8 mouse cellular contexts compared by ENCODE assay signal in genomic region chr7:64839801-64840575, GRCm38 (mm10). TPM values are rescaled to one million over a fixed set of nuclear protein-coding genes. Genes with fewer than 3 reads are reported as not detected.
DNase-seq lines count a peak whose midpoint lies in the region; ATAC-seq and TF ChIP-seq lines count a peak whose summit lies in the region.

No protein-coding gene starts in this region.

- TF ChIP-seq CTCF in layer of hippocampus, adult 2 months (conservative IDR thresholded peaks at IDR 0.05) = peak; percentile 70

- H3K4me3 ChIP-seq in layer of hippocampus, adult 2 months = peak overlapping the region; percentile 30; the same call in 1 of the 2 replicates

- H3K27ac ChIP-seq in layer of hippocampus, adult 2 months = peak overlapping the region; percentile 89

- intact Hi-C loops in heart, postnatal 25 days (cut with DNase I) = loop anchor here (10.0 kb wide), 1 partner anchor 235 kb away; no protein-coding TSS in a partner anchor

- peak; percentile 96 for DNase-seq in heart, adult 11 months
- no peak for DNase-seq in heart, postnatal 25 days (ENCODE audit: low spot score)
- DNase-seq in forelimb bud, embryonic 11.5 days (ENCODE audit: low read depth, low spot score) = peak; percentile 54
- DNase-seq in layer of hippocampus, adult 2 months (ENCODE audit: low spot score in 2 of 2) = peak; percentile 65 to 74
- DNase-seq in lung, adult 18-20 months = peak; percentile 24 to 29
- peak; percentile 5 for DNase-seq in ovary, postnatal 10 days (ENCODE audit: low spot score)
- peak; percentile 4 to 7 for DNase-seq in urinary bladder, postnatal 36 days (ENCODE audit: low spot score in 2 of 2)

- ATAC-seq in hematopoietic stem cell, adult 5-6 weeks (replicated peaks in 1 of 2; ENCODE audit: insufficient read depth in 1 of 2, low FRiP score in 2 of 2, low TSS enrichment in 1 of 2, low read depth in 1 of 2, poor library complexity in 2 of 2, severe bottlenecking in 2 of 2) = peak; percentile 22 to 48; a peak in 1 of 4 replicates

RNA-seq across cellular contexts. Expression of gene Nsmce3, which starts 32.8 kb away (rescaled TPM):
- 1 to 10 TPM; 2.9 to 3.2 TPM for total RNA-seq in heart, postnatal 25 days (2021)
- 5.9 and 6.0 TPM in 2 replicates for total RNA-seq in hematopoietic stem cell, adult 5-6 weeks (2017)
- total RNA-seq in layer of hippocampus, adult 2 months (2021) = 10 to 100 TPM; 16.8 to 19.0 TPM
